Mouse (Mus musculus) forebrain, embryonic 13.5 days (tissue): ENCODE measurements around the gene Dock9. TPM values are rescaled to one million over a fixed set of nuclear protein-coding genes. Genes with fewer than 3 reads are reported as not detected.
A peak's percentile ranks its signal among the peaks of the same experiment; 100 is the strongest.
"Not testable (repeated sequence)": the region's sequence is repeated elsewhere in the genome, so short reads cannot be mapped to it uniquely, and the experiment has no call there.

Experiments used
- ATAC-seq: fragments of 200-750 bp; cut with Nextera tagmentation; 2 replicates; pipeline ENCODE4 v1.8.0; 2017
- H3K27ac ChIP-seq: fragments of 300-500 bp; sonication (generic); 2 replicates; pipeline ENCODE4 v1.5.1; 2015; ENCODE audit warnings: inconsistent platforms, mild to moderate bottlenecking, moderate library complexity
- H3K27me3 ChIP-seq: fragments of 300-500 bp; sonication (generic); 2 replicates; pipeline ENCODE4 v1.6.1; 2015; ENCODE audit warnings: mild to moderate bottlenecking, inconsistent platforms
- H3K36me3 ChIP-seq: fragments of 300-500 bp; sonication (generic); 2 replicates; pipeline ENCODE4 v1.6.1; 2015; ENCODE audit warnings: mild to moderate bottlenecking, inconsistent platforms; ENCODE audit not compliant: poor library complexity, severe bottlenecking
- H3K4me1 ChIP-seq: fragments of 300-500 bp; sonication (generic); 2 replicates; pipeline ENCODE4 v1.6.1; 2015; ENCODE audit warnings: inconsistent platforms
- H3K4me2 ChIP-seq: fragments of 300-500 bp; sonication (generic); 2 replicates; pipeline ENCODE4 v1.6.1; 2015; ENCODE audit warnings: inconsistent platforms, mild to moderate bottlenecking, moderate library complexity
- H3K4me3 ChIP-seq: fragments of 300-500 bp; sonication (generic); 2 replicates; pipeline ENCODE4 v1.5.1; 2015; ENCODE audit warnings: mild to moderate bottlenecking, inconsistent platforms
- H3K9ac ChIP-seq: fragments of 300-500 bp; sonication (generic); 2 replicates; pipeline ENCODE4 v1.6.1; 2015; ENCODE audit warnings: mild to moderate bottlenecking, inconsistent platforms
- H3K9me3 ChIP-seq: fragments of 300-500 bp; sonication (generic); replicated peaks from 2 replicates; pipeline ENCODE4 v1.6.1; 2016; ENCODE audit warnings: inconsistent platforms
- WGBS: fragments of 180-500 bp; shearing (Covaris S2); methylation state at CpG from one replicate; pipeline ENCODE4 v1.1.7; 2015; 5-methylcytosine and 5-hydroxymethylcytosine counted together
- polyA plus RNA-seq: library from polyadenylated mRNA; unstranded; fragments of >200 nt; fragmentation: Nextera tagmentation; extraction: Ambion mirVana; gene quantifications from 2 replicates; pipeline ENCODE4 v1.2.1, GENCODE M21; 2015

The Dock9 gene
- polyA plus RNA-seq, 1 experiment from 2014 or later: 4.2 TPM

- Histone ChIP-seq H3K36me3 (no peaks in the 10 kb centered on the region), H3K4me1 (peaks cover 20% of the 10 kb centered on the region), H3K9me3 (no peaks in the 10 kb centered on the region), H3K27me3 (0 out of 2 replicates have a peak, but pooled peaks cover 4% of the 10 kb centered on the region), H3K4me3 (no peak overlapping the region), H3K4me2 (no peak overlapping the region), H3K9ac (no peak overlapping the region), H3K27ac (no peak overlapping the region)
- no peak for ATAC-seq
- WGBS: 92% methylated on average over 3 of the region's 3 CpGs
Measured at GRCm38 (mm10) chr14:121694706-121695105, 102.9 kb downstream of the Dock9 start.

- Histone ChIP-seq H3K36me3 (no peaks in the 10 kb centered on the region), H3K4me2 (no peak overlapping the region), H3K9ac (no peak overlapping the region), H3K4me3 (no peak overlapping the region), H3K9me3 (no peaks in the 10 kb centered on the region), H3K27ac (no peak overlapping the region), H3K27me3 (0 out of 2 replicates have a peak, but pooled peaks cover 4% of the 10 kb centered on the region), H3K4me1 (peaks cover 20% of the 10 kb centered on the region)
- 85% methylated on average over 11 of the region's 11 CpGs for WGBS
- no peak for ATAC-seq
Measured at GRCm38 (mm10) chr14:121693991-121694594, 103.5 kb downstream of the Dock9 start.

- WGBS: 69% methylated on average over 5 of the region's 5 CpGs
- not testable (repeated sequence) for H3K4me1 ChIP-seq, H3K4me3 ChIP-seq, H3K27ac ChIP-seq, H3K27me3 ChIP-seq, H3K36me3 ChIP-seq, H3K9ac ChIP-seq, H3K4me2 ChIP-seq, H3K9me3 ChIP-seq
- peak; percentile 36; the same call in 1 of the 2 replicates for ATAC-seq
Measured at GRCm38 (mm10) chr14:121689649-121690048, 108.0 kb downstream of the Dock9 start.

GRCm38 (mm10) chr14:121688175-121688574 is 109.5 kb downstream of the Dock9 start:
- ATAC-seq: no peak
- Histone ChIP-seq H3K9ac (no peak overlapping the region), H3K27ac (no peak overlapping the region), H3K9me3 (no peaks in the 10 kb centered on the region), H3K36me3 (no peaks in the 10 kb centered on the region), H3K4me1 (no peaks in the 10 kb centered on the region), H3K27me3 (no peaks in the 10 kb centered on the region), H3K4me3 (no peak overlapping the region), H3K4me2 (no peak overlapping the region)
- WGBS: 19% methylated on average over 1 of the region's 1 CpGs

GRCm38 (mm10) chr14:121687274-121687673 is 110.4 kb downstream of the Dock9 start:
- Histone ChIP-seq H3K9me3 (no peaks in the 10 kb centered on the region), H3K4me3 (no peak overlapping the region), H3K4me1 (no peaks in the 10 kb centered on the region), H3K27ac (no peak overlapping the region), H3K9ac (no peak overlapping the region), H3K36me3 (no peaks in the 10 kb centered on the region), H3K4me2 (no peak overlapping the region), H3K27me3 (no peaks in the 10 kb centered on the region)
- no peak for ATAC-seq
- WGBS: 82% methylated on average over 7 of the region's 7 CpGs

GRCm38 (mm10) chr14:121678913-121679312 is 118.7 kb downstream of the Dock9 start:
- Histone ChIP-seq H3K4me3 (no peak overlapping the region), H3K27me3 (no peaks in the 10 kb centered on the region), H3K27ac (no peak overlapping the region), H3K36me3 (no peaks in the 10 kb centered on the region), H3K4me2 (no peak overlapping the region), H3K4me1 (no peaks in the 10 kb centered on the region), H3K9ac (no peak overlapping the region), H3K9me3 (peaks cover under 1% of the 10 kb centered on the region; the same call in 1 of the 2 replicates)
- no peak for ATAC-seq
- 92% methylated on average over 5 of the region's 5 CpGs for WGBS

GRCm38 (mm10) chr14:121678445-121678844 is 119.2 kb downstream of the Dock9 start:
- WGBS: 68% methylated on average over 10 of the region's 10 CpGs

GRCm38 (mm10) chr14:121676596-121677330 is 120.9 kb downstream of the Dock9 start:
- no peaks in the 10 kb centered on the region for H3K27me3 ChIP-seq
- H3K9me3 ChIP-seq: peaks cover 8% of the 10 kb centered on the region; the same call in 1 of the 2 replicates
- no peak overlapping the region for H3K27ac ChIP-seq
- H3K4me3 ChIP-seq: no peak overlapping the region
- no peaks in the 10 kb centered on the region for H3K4me1 ChIP-seq
- no peaks in the 10 kb centered on the region for H3K36me3 ChIP-seq
- no peak for ATAC-seq
- H3K9ac ChIP-seq: no peak overlapping the region
- WGBS: 93% methylated on average over 11 of the region's 11 CpGs
- no peak overlapping the region for H3K4me2 ChIP-seq

More at GRCm38 (mm10) chr14:121678445-121678844, 119.2 kb downstream of the Dock9 start:
- Histone ChIP-seq H3K36me3 (no peaks in the 10 kb centered on the region), H3K9ac (no peak overlapping the region), H3K4me1 (no peaks in the 10 kb centered on the region), H3K27me3 (no peaks in the 10 kb centered on the region), H3K4me2 (no peak overlapping the region), H3K9me3 (peaks cover 3% of the 10 kb centered on the region; the same call in 1 of the 2 replicates), H3K27ac (no peak overlapping the region), H3K4me3 (no peak overlapping the region)
- no peak for ATAC-seq

GRCm38 (mm10) chr14:121676121-121676591 is 121.5 kb downstream of the Dock9 start:
- Histone ChIP-seq H3K9me3 (peaks cover 8% of the 10 kb centered on the region; the same call in 1 of the 2 replicates), H3K27ac (no peak overlapping the region), H3K4me2 (no peak overlapping the region), H3K4me1 (no peaks in the 10 kb centered on the region), H3K9ac (no peak overlapping the region), H3K4me3 (no peak overlapping the region), H3K27me3 (no peaks in the 10 kb centered on the region), H3K36me3 (no peaks in the 10 kb centered on the region)
- no peak for ATAC-seq

- Histone ChIP-seq H3K9me3 (peaks cover 8% of the 10 kb centered on the region; the same call in 1 of the 2 replicates), H3K9ac (no peak overlapping the region), H3K4me3 (no peak overlapping the region), H3K27me3 (no peaks in the 10 kb centered on the region), H3K27ac (no peak overlapping the region), H3K36me3 (no peaks in the 10 kb centered on the region), H3K4me1 (no peaks in the 10 kb centered on the region), H3K4me2 (no peak overlapping the region)
- no peak for ATAC-seq
- 24% methylated on average over 6 of the region's 6 CpGs for WGBS
Measured at GRCm38 (mm10) chr14:121675579-121675978, 122.1 kb downstream of the Dock9 start.

- Histone ChIP-seq H3K4me3 (no peak overlapping the region), H3K36me3 (no peaks in the 10 kb centered on the region), H3K9me3 (peaks cover 8% of the 10 kb centered on the region; the same call in 1 of the 2 replicates), H3K27ac (no peak overlapping the region), H3K4me2 (no peak overlapping the region), H3K4me1 (no peaks in the 10 kb centered on the region), H3K27me3 (no peaks in the 10 kb centered on the region), H3K9ac (no peak overlapping the region)
- 66% methylated on average over 3 of the region's 3 CpGs for WGBS
- ATAC-seq: no peak
Measured at GRCm38 (mm10) chr14:121675146-121675545, 122.5 kb downstream of the Dock9 start.

GRCm38 (mm10) chr14:121670016-121670415 is 127.6 kb downstream of the Dock9 start:
- Histone ChIP-seq H3K4me3 (no peak overlapping the region), H3K27me3 (no peaks in the 10 kb centered on the region), H3K9me3 (peaks cover 8% of the 10 kb centered on the region), H3K9ac (no peak overlapping the region), H3K4me2 (no peak overlapping the region), H3K36me3 (no peaks in the 10 kb centered on the region), H3K4me1 (no peaks in the 10 kb centered on the region), H3K27ac (no peak overlapping the region)
- WGBS: 91% methylated on average over 5 of the region's 5 CpGs
- ATAC-seq: no peak
